Mouse (Mus musculus): ENCODE data around the gene Gm17268. TPM values are rescaled to one million over a fixed set of nuclear protein-coding genes. Genes with fewer than 3 reads are reported as not detected.

Gm17268 gene
- polyA plus RNA-seq, 1 experiment from 2014 or later = not detected

DNA sequence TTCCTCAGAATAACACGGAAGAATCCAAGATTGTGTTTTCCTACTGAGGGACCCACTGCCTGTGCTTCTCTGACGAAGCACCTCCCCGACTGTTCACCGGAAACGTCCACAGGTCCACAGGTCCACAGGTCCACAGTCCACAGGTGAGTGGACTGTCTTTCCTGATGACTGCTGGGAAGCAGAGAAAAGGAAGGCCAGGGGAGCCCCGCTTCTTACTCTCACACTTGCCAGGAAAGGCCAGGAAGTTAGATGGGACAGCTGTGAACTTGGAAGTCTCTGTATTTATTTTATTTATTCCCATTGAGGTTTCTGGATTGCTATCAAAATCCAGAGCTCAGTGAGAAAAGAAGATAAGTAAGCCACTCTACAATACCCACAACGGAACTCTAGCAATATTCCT, 15.5 kb upstream of the Gm17268 start:
- no peaks in the 10 kb centered on the region for H3K4me1 ChIP-seq (replicated peaks)
- no peak for ATAC-seq (ENCODE audit: low FRiP score, low read depth)
- H3K27me3 ChIP-seq = no peaks in the 10 kb centered on the region
- WGBS = 91% methylated on average over 7 of the region's 7 CpGs
- no peak overlapping the region for H3K9ac ChIP-seq
- H3K9me3 ChIP-seq = no peaks in the 10 kb centered on the region
- no peaks in the 10 kb centered on the region for H3K36me3 ChIP-seq
- H3K27ac ChIP-seq (replicated peaks) = no peak overlapping the region
- no peak overlapping the region for H3K4me3 ChIP-seq
- no peak overlapping the region for H3K4me2 ChIP-seq

DNA sequence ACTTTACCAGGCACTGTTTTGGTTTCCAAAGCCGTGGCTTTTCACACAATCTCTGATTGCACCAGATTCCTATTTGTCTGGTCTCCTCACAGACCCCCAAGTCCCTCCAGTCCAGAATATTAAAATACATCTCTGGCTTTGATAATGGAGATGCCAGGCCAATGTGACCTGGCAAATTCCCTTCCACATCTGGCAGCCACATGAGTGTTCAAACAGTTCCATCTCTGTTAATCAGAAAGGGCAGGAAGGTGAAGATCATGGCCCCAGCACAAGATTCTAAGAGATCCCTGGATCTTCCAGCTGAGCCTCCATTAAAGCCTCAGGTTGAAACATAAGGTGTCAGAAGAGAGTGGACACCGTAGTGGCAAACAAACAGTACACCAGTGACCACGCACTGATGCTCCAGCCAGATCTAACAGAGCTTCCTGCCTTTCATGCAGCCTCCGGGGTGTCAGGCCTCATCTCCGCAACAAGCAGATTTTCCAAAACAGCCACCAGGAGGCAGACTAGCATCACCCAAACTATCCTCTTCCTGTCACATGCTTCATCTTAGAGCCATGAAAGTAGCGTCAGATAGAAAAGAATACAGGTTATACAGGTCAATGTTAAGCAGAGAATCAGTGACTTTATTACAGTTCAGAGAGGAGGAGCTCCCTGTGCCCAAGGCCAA, 9.5 kb upstream of the Gm17268 start:
- Histone ChIP-seq H3K27me3 (no peaks in the 10 kb centered on the region), H3K4me2 (no peak overlapping the region), H3K4me1 (replicated peaks) (no peaks in the 10 kb centered on the region), H3K9me3 (no peaks in the 10 kb centered on the region), H3K4me3 (no peak overlapping the region), H3K36me3 (no peaks in the 10 kb centered on the region), H3K9ac (no peak overlapping the region), H3K27ac (replicated peaks) (no peak overlapping the region)
- ATAC-seq (ENCODE audit: low FRiP score, low read depth) = no peak
- WGBS = 50% methylated on average over 6 of the region's 6 CpGs

DNA sequence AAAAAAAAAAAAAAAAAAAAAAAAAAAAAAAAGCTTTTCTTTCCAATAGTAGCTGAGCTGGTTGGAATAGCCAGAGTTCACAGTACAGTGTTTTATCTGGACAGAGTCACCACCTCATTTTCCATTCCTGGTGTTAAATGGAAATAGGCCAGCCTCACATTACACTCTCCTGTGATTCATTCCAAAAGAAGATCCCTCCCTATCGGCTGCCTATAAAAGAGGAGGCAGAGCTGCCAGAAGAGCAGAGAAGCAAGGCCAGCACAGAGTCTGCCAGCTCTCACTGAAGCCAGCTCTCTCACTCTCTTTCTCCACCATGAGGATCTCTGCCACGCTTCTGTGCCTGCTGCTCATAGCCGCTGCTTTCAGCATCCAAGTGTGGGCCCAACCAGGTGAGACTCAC, 7.1 kb upstream of the Gm17268 start, which contains the start of gene Ccl7:
Gene Ccl7 (plus strand): TSS at position 242 of the 400 bp plus-strand sequence.
- no peaks in the 10 kb centered on the region for H3K4me1 ChIP-seq (replicated peaks)
- H3K9me3 ChIP-seq = no peaks in the 10 kb centered on the region
- no peak within 1 kb of the TSS for H3K9ac ChIP-seq
- no peaks in the 10 kb centered on the region for H3K27me3 ChIP-seq
- no peak for ATAC-seq (ENCODE audit: low FRiP score, low read depth)
- no peak within 1 kb of the TSS for H3K27ac ChIP-seq (replicated peaks)
- no peaks in the 10 kb centered on the region for H3K36me3 ChIP-seq
- 52% methylated on average over 3 of the region's 3 CpGs for WGBS
- H3K4me2 ChIP-seq = no peak within 1 kb of the TSS
- H3K4me3 ChIP-seq = no peak within 1 kb of the TSS

DNA sequence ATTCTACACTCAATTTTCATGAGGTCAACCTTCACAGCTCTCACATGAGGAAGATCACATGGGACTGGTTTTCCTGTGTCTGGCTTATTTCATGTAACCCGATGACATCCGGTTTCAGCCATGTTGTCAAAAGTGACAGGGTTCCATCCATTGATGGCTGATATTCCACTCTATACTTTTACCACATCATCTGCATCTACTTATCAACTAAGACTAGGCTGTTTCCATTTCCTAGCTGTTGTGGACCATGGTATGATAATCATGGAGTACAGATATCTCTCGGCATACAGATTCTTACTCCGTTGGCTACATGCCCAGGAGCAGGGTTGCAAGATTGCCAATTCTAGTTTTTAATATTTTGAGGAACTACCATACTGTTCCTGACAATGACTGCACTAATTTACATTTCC, 3.3 kb upstream of the Gm17268 start:
- Histone ChIP-seq H3K4me1 (replicated peaks) (no peaks in the 10 kb centered on the region), H3K36me3 (no peaks in the 10 kb centered on the region), H3K9me3 (no peaks in the 10 kb centered on the region), H3K4me2 (no peak overlapping the region), H3K9ac (no peak overlapping the region), H3K4me3 (no peak overlapping the region), H3K27ac (replicated peaks) (no peak overlapping the region), H3K27me3 (no peaks in the 10 kb centered on the region)
- 90% methylated on average over 4 of the region's 4 CpGs for WGBS
- ATAC-seq (ENCODE audit: low FRiP score, low read depth) = no peak

DNA sequence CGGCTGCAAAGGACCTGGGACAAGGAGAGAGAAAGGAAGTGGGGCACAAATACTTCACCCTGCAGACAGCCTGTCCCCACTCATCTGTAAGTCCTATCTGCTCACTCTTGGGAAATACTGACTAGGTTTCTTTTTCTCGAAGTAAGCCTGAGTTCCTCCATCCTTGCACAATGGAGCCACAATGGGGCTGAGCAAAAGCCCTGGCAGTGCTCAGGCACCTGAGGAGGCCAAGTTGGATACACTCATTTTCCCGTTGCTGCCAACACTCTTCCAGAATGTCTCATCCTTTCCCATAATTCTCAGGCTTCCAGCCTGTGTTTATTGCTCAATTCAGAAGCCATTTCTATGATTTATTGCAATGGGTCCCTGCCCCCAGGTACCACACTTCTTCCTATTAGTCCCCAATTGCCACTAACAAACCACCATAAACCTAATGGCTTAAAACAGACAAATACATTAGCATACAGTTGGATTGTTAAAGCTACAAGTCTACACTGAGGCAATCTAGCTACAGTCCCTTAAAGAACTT, 834 bp upstream of the Gm17268 start:
- no peak for ATAC-seq (ENCODE audit: low FRiP score, low read depth)
- Histone ChIP-seq H3K4me1 (replicated peaks) (0 out of 2 replicates have a peak, but pooled peaks cover 5% of the 10 kb centered on the region), H3K9ac (no peak overlapping the region), H3K4me3 (no peak overlapping the region), H3K27ac (replicated peaks) (no peak overlapping the region), H3K36me3 (no peaks in the 10 kb centered on the region), H3K4me2 (no peak overlapping the region), H3K27me3 (no peaks in the 10 kb centered on the region), H3K9me3 (no peaks in the 10 kb centered on the region)
- 72% methylated on average over 3 of the region's 3 CpGs for WGBS

DNA sequence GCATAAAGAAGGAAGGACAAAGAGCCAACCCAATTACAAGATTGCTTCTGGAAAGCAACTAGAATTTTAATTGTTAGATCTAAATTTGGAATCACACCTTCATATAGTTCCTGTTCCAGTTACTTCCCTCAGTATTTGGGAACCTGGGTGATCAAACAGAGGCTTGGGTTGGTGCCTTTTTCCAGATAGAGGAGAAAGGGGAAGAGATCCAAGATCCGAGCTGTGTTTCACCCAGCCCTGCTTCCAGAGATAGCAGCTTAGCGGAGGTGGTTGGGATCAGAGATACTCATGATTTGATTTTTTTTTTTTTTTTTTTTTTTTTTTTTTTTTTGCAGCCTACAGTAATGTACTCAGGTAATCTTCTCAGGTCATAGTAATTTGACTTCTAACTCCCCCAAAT, 2.5 kb downstream of the Gm17268 start:
- WGBS = 95% methylated on average over 2 of the region's 2 CpGs

DNA sequence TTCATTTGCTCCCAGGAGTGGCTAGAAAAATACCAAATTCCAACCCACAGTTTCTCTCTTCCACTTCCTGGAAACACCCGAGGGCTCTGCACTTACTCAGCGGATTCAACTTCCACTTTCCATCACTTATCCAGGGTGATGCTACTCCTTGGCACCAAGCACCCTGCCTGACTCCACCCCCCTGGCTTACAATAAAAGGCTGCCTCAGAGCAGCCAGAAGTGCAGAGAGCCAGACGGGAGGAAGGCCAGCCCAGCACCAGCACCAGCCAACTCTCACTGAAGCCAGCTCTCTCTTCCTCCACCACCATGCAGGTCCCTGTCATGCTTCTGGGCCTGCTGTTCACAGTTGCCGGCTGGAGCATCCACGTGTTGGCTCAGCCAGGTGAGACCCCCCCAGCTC, 3.0 kb downstream of the Gm17268 start, which contains the start of gene Ccl2:
Gene Ccl2 (plus strand): TSS at position 216 of the 400 bp plus-strand sequence.
- peaks cover 15% of the 10 kb centered on the region for H3K4me1 ChIP-seq (replicated peaks)
- no peaks in the 10 kb centered on the region for H3K9me3 ChIP-seq
- H3K4me2 ChIP-seq = no peak within 1 kb of the TSS
- no peaks in the 10 kb centered on the region for H3K27me3 ChIP-seq
- H3K9ac ChIP-seq = no peak within 1 kb of the TSS
- no peak within 1 kb of the TSS for H3K27ac ChIP-seq (replicated peaks)
- WGBS = 29% methylated on average over 5 of the region's 5 CpGs
- no peak within 1 kb of the TSS for H3K4me3 ChIP-seq
- peak; percentile 74 for ATAC-seq (ENCODE audit: low FRiP score, low read depth)
- no peaks in the 10 kb centered on the region for H3K36me3 ChIP-seq

More for the DNA sequence above, 2.5 kb downstream of the Gm17268 start:
- peaks cover 15% of the 10 kb centered on the region for H3K4me1 ChIP-seq (replicated peaks)
- ATAC-seq (ENCODE audit: low FRiP score, low read depth) = no peak
- H3K27ac ChIP-seq (replicated peaks) = no peak overlapping the region
- H3K4me3 ChIP-seq = no peak overlapping the region
- no peak overlapping the region for H3K4me2 ChIP-seq
- H3K9ac ChIP-seq = no peak overlapping the region
- no peaks in the 10 kb centered on the region for H3K9me3 ChIP-seq
- no peaks in the 10 kb centered on the region for H3K27me3 ChIP-seq
- H3K36me3 ChIP-seq = no peaks in the 10 kb centered on the region

DNA sequence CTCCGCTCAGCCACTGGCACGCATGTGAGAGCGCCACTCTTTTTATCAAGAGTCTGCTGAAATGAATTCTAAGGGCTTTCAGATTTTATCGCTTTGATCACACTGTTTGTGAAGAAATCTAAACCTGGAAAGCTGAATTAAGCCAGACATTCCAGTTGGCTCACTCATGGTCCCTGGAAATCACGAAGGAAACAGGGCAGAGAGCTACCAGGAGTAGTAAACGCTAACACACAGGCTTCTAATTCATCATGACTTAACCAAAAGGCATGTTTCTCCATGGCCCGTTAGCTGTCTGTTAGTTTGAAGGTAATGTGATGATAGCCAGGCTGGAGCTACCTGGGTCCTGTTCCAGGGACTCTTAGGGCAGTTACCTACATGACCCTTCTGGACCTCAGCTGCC, 3.9 kb downstream of the Gm17268 start:
- Histone ChIP-seq H3K4me2 (no peak overlapping the region), H3K4me3 (no peak overlapping the region), H3K27me3 (no peaks in the 10 kb centered on the region), H3K9ac (no peak overlapping the region), H3K4me1 (replicated peaks) (peaks cover 15% of the 10 kb centered on the region), H3K27ac (replicated peaks) (no peak overlapping the region), H3K36me3 (no peaks in the 10 kb centered on the region), H3K9me3 (no peaks in the 10 kb centered on the region)
- ATAC-seq (ENCODE audit: low FRiP score, low read depth) = no peak
- WGBS = 91% methylated on average over 7 of the region's 7 CpGs

DNA sequence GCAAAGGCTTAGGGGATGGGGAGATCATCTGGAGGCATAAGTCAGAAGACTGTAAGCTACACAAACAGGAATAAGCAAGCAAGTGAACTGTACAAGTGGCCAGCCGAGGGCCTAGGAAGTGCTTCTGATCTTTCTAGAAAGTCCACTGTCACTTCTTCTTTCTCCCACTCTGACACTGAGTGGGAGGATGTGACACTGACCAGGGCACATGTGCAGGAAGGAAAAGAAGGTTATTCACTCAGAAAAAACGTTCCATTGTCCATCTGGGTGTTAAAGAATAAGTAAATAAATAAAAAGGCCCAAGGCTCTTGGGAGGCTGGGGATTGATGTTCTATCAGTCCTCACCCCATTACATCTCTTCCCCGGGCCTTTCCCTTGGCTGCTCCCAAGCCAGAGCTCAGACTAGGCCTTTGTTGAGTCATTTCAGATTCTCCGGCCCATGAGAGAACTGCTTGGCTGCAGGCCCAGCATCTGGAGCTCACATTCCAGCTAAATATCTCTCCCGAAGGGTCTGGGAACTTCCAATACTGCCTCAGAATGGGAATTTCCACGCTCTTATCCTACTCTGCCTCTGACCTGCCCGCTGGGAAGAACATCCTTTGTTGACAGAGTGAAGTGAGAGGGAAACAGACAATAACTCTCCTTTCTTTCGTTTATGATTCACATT, 5.6 kb downstream of the Gm17268 start:
- ATAC-seq (ENCODE audit: low FRiP score, low read depth) = no peak
- 23% methylated on average over 8 of the region's 8 CpGs for WGBS
- Histone ChIP-seq H3K9me3 (no peaks in the 10 kb centered on the region), H3K36me3 (no peaks in the 10 kb centered on the region), H3K27ac (replicated peaks) (peak overlapping the region; percentile 52), H3K9ac (no peak overlapping the region), H3K4me1 (replicated peaks) (peaks cover 15% of the 10 kb centered on the region), H3K27me3 (no peaks in the 10 kb centered on the region), H3K4me3 (no peak overlapping the region), H3K4me2 (no peak overlapping the region)

DNA sequence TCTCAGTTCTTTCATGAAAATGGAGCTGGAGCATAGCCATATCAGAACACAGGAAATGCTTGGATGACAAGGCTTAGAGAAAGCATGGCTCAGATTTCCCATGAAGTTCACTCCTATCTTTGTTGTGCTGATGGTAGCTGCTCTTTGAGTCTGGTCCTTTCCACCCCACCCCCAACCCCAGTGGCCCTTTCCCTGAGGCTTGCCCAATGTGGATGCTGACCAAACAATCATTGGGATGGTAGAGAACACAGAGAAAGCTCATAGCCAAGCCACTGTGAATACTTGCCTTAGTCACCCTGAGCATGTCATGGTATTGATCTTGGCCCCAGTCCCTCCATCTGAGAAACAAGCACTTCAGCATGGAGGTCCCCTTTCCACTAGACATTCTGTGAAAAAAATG, 6.2 kb downstream of the Gm17268 start:
- Histone ChIP-seq H3K4me1 (replicated peaks) (peaks cover 15% of the 10 kb centered on the region), H3K27me3 (no peaks in the 10 kb centered on the region), H3K9me3 (no peaks in the 10 kb centered on the region), H3K4me3 (no peak overlapping the region), H3K36me3 (no peaks in the 10 kb centered on the region), H3K27ac (replicated peaks) (no peak overlapping the region), H3K4me2 (no peak overlapping the region), H3K9ac (no peak overlapping the region)
- no peak for ATAC-seq (ENCODE audit: low FRiP score, low read depth)

DNA sequence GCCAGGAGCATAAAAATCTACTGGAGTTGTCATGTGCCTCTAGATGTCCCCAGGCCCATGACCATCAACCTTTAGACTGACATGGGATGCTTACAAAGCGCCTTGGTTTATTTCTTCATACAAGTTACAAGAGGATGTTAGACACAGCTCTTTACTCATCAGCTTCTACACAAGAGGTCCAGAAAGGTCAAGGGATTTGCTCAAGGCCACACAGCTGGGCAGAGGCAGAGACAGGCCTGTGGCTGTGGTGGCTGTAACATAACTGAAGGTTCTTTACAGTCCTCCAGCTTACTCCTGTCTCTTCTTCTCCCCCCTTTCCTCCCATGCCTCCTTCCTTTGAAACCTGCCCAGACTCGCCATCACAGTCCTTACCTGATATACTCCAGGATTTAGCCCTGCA, 8.2 kb downstream of the Gm17268 start:
- Histone ChIP-seq H3K27me3 (no peaks in the 10 kb centered on the region), H3K27ac (replicated peaks) (no peak overlapping the region), H3K9me3 (no peaks in the 10 kb centered on the region), H3K4me2 (no peak overlapping the region), H3K9ac (no peak overlapping the region), H3K36me3 (no peaks in the 10 kb centered on the region), H3K4me1 (replicated peaks) (peaks cover 13% of the 10 kb centered on the region), H3K4me3 (no peak overlapping the region)
- 87% methylated on average over 2 of the region's 2 CpGs for WGBS
- ATAC-seq (ENCODE audit: low FRiP score, low read depth) = no peak

DNA sequence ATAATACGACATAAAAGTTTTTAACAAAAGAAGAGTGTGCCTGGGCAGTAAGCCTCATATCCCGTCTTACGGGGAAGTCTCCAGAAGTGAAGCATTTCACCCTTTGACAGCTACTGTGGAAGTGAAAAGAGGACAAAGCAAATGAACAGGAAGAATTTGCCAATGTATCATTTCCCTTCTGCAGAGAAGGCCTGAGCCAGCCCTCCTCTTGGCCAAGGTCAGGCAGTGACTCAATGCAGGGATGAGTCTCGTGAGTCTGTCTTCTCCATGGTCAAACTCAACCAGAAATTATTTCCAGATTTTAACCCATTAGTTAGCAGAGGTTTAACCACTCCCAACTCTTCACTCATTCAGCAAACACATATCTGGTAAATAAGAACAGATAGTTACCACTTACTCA, 14.6 kb downstream of the Gm17268 start:
- Histone ChIP-seq H3K27me3 (no peaks in the 10 kb centered on the region), H3K36me3 (no peaks in the 10 kb centered on the region), H3K4me2 (no peak overlapping the region), H3K27ac (replicated peaks) (no peak overlapping the region), H3K4me3 (no peak overlapping the region), H3K4me1 (replicated peaks) (no peaks in the 10 kb centered on the region), H3K9ac (no peak overlapping the region), H3K9me3 (no peaks in the 10 kb centered on the region)
- 80% methylated on average over 4 of the region's 4 CpGs for WGBS
- ATAC-seq (ENCODE audit: low FRiP score, low read depth) = no peak
